Mouse (Mus musculus) thymus, adult 2 months (tissue): ENCODE results near the gene Slc35f1. TPM values are rescaled to one million over a fixed set of nuclear protein-coding genes. Genes with fewer than 3 reads are reported as not detected.

Experiments used
- DNase-seq: peaks from one replicate; pipeline ENCODE4 v3.0.0; 2021
- H3K27ac ChIP-seq: fragments of 200-500 bp; 2 replicates; pipeline ENCODE4 v1.5.1; 2012; ENCODE audit warnings: low read length, control low read depth; ENCODE audit not compliant: control insufficient read depth, insufficient read depth
- H3K27me3 ChIP-seq: fragments of 200-500 bp; 2 replicates; pipeline ENCODE4 v1.6.1; 2012; ENCODE audit warnings: mild to moderate bottlenecking, low read length, moderate library complexity, mixed read lengths; ENCODE audit not compliant: control insufficient read depth, insufficient read depth
- H3K36me3 ChIP-seq: fragments of 200-500 bp; 2 replicates; pipeline ENCODE4 v1.6.1; 2012; ENCODE audit warnings: mild to moderate bottlenecking, low read length, moderate library complexity; ENCODE audit not compliant: control insufficient read depth, insufficient read depth
- H3K4me1 ChIP-seq: fragments of 200-500 bp; replicated peaks from 2 replicates; pipeline ENCODE4 v1.6.1; 2012; ENCODE audit warnings: low read length; ENCODE audit not compliant: control insufficient read depth, insufficient read depth
- H3K4me3 ChIP-seq: fragments of 200-500 bp; 2 replicates; pipeline ENCODE4 v1.5.1; 2012; ENCODE audit warnings: mild to moderate bottlenecking, low read length, control low read depth, moderate library complexity; ENCODE audit not compliant: control insufficient read depth, insufficient read depth
- CTCF ChIP-seq: fragments of 200-500 bp; IDR thresholded peaks from 2 replicates; pipeline ENCODE4 v1.5.1; 2012; ENCODE audit warnings: mild to moderate bottlenecking, control low read depth, low read length, moderate library complexity, borderline replicate concordance; ENCODE audit not compliant: control insufficient read depth, poor library complexity, insufficient read depth; ENCODE audit errors: extremely low read depth
- POLR2A ChIP-seq: fragments of 200-500 bp; IDR thresholded peaks from 2 replicates; pipeline ENCODE4 v1.6.1; 2012; ENCODE audit warnings: mild to moderate bottlenecking, low read length, control low read depth, moderate library complexity; ENCODE audit not compliant: control insufficient read depth, poor library complexity, insufficient read depth; ENCODE audit errors: extremely low read depth
- WGBS: fragments of 180-500 bp; shearing (Covaris S2); methylation state at CpG from one replicate; pipeline ENCODE4 v1.1.7; 2018; 5-methylcytosine and 5-hydroxymethylcytosine counted together
- polyA plus RNA-seq: library from polyadenylated mRNA; depleted of rRNA; stranded (reverse); fragments of >200 nt; gene quantifications from 2 replicates; pipeline ENCODE4 v1.2.3, GENCODE M21; 2012

Slc35f1 gene
- polyA plus RNA-seq, 1 experiment: 0.22 TPM

GRCm38 (mm10) chr10:52940111-52940830, 249.9 kb downstream of the Slc35f1 start:
- 85% methylated on average over 1 of the region's 1 CpGs for WGBS
- no peak for DNase-seq
- no peaks in the 10 kb centered on the region for H3K4me1 ChIP-seq
- H3K27ac ChIP-seq: no peak overlapping the region
- TF ChIP-seq CTCF (no peak), POLR2A (no peak)
- no peaks in the 10 kb centered on the region for H3K27me3 ChIP-seq
- no peaks in the 10 kb centered on the region for H3K36me3 ChIP-seq
- H3K4me3 ChIP-seq: no peak overlapping the region

DNA sequence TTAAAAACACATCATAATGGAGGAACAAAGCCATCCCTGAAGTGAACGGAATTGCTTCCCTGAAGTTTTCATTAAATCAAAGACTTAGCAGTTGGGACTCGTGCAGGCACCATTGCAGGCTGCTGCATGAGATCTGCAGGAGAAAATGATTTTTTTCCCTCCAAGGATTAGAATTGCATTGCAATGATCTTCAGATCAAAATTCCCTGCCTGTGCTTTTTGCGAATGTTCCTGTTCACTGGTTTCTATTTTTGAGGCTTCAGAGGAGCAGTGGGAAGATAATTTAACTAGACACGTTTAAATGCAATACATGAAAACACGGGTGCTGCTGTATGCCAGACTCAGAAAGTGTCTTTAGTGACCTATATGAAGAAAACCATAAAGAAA, 250.5 kb downstream of the Slc35f1 start:
- Histone ChIP-seq H3K27ac (no peak overlapping the region), H3K27me3 (no peaks in the 10 kb centered on the region), H3K4me3 (no peak overlapping the region), H3K36me3 (no peaks in the 10 kb centered on the region), H3K4me1 (no peaks in the 10 kb centered on the region)
- WGBS: 83% methylated on average over 5 of the region's 5 CpGs
- no peak for DNase-seq
- TF ChIP-seq CTCF: no peak
- TF ChIP-seq POLR2A: no peak

DNA sequence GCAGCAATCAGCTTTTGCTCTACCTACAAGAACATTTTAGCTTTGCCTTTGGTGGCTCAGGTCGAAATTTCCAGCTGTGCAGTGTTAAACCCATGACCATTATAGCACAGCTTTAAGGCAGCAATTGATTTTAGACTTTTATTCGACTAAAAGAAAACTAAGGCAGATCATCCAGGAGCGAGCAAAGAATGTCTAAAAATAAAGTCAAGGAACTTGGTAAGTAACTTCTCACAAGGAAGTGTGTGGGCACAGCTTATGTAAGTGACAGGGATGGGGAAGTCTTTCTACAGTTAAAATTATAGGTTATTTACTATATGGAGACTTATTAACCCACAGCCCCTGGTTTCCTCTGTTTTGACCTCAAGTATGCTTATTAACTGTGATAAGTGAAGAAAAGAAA, 262.2 kb downstream of the Slc35f1 start:
- no peak overlapping the region for H3K4me3 ChIP-seq
- H3K27ac ChIP-seq: no peak overlapping the region
- H3K4me1 ChIP-seq: no peaks in the 10 kb centered on the region
- TF ChIP-seq POLR2A (no peak), CTCF (no peak)
- DNase-seq: no peak
- WGBS: 13% methylated on average over 3 of the region's 3 CpGs
- no peaks in the 10 kb centered on the region for H3K36me3 ChIP-seq
- no peaks in the 10 kb centered on the region for H3K27me3 ChIP-seq

- TF ChIP-seq POLR2A (no peak), CTCF (no peak)
- no peaks in the 10 kb centered on the region for H3K36me3 ChIP-seq
- H3K27me3 ChIP-seq: no peaks in the 10 kb centered on the region
- DNase-seq: no peak
- 81% methylated on average over 4 of the region's 4 CpGs for WGBS
- H3K27ac ChIP-seq: no peak overlapping the region
- H3K4me1 ChIP-seq: no peaks in the 10 kb centered on the region
- no peak overlapping the region for H3K4me3 ChIP-seq
Measured at GRCm38 (mm10) chr10:52956728-52957127, 266.4 kb downstream of the Slc35f1 start.

- H3K4me1 ChIP-seq: no peaks in the 10 kb centered on the region
- DNase-seq: no peak
Measured at GRCm38 (mm10) chr10:52979251-52979650, 288.9 kb downstream of the Slc35f1 start.

DNA sequence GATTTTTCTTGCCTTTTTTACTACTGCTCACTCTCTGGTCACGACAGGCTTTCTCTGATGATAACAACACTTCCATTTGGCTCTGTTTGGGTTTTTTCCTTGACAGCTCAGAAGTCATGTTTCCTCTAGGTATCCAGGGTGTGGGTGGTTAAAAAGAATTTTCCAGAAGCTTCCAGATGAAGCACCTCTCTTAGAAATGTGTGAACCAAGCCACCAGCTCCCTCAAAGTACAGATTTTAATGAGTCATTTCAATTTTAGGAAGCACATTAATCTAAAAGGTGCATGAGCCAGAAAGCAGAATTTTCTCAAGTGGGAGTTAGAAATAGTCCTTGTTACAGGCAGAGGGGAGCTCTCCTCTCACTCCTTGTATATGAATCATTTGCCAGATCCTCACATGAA, 292.5 kb downstream of the Slc35f1 start:
- DNase-seq: no peak
- no peaks in the 10 kb centered on the region for H3K27me3 ChIP-seq
- WGBS: 79% methylated on average over 1 of the region's 1 CpGs
- TF ChIP-seq CTCF (no peak), POLR2A (no peak)
- no peak overlapping the region for H3K27ac ChIP-seq
- no peaks in the 10 kb centered on the region for H3K4me1 ChIP-seq
- no peak overlapping the region for H3K4me3 ChIP-seq
- H3K36me3 ChIP-seq: no peaks in the 10 kb centered on the region

More at GRCm38 (mm10) chr10:52979251-52979650, 288.9 kb downstream of the Slc35f1 start:
- Histone ChIP-seq H3K36me3 (no peaks in the 10 kb centered on the region), H3K4me3 (no peak overlapping the region), H3K27me3 (no peaks in the 10 kb centered on the region), H3K27ac (no peak overlapping the region)
- WGBS: 97% methylated on average over 1 of the region's 1 CpGs
- TF ChIP-seq CTCF (no peak), POLR2A (no peak)

- WGBS: 72% methylated on average over 2 of the region's 2 CpGs
Measured at GRCm38 (mm10) chr10:52992246-52992645, 301.9 kb downstream of the Slc35f1 start.

More at GRCm38 (mm10) chr10:52992246-52992645, 301.9 kb downstream of the Slc35f1 start:
- no peak for DNase-seq
- Histone ChIP-seq H3K27me3 (no peaks in the 10 kb centered on the region), H3K4me1 (no peaks in the 10 kb centered on the region), H3K4me3 (no peak overlapping the region), H3K36me3 (no peaks in the 10 kb centered on the region), H3K27ac (no peak overlapping the region)
- TF ChIP-seq CTCF (no peak), POLR2A (no peak)
